In the genomic region with DNA sequence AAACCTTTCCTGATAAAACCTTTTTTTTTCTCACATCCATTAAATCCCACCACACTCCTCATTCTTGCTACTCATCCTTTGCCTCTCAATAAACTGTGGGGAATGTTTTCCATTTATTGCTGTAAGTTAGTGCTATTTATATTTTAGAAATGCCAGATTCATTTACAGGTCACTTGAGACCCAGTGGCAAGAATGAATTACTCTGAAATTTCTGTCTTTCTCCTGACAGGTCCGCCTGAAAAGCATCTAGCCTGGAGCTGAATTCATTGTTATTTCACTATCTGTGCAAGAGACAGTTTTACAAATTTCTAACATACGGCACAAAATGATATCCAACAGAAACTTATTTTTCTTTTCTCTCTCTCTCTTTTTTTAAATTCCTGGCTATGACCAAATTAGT, we compare ENCODE assay signal across 28 mouse cellular contexts.
DNase-seq lines count a peak whose midpoint lies in the region; ATAC-seq lines count a peak whose summit lies in the region.
"Had no signal": no experiment of that assay in that cellular context is flagged by ENCODE, and none has a peak within 500 bp of the region (broad histone marks: within the 10 kb centered on the region; RNA-seq: fewer than 3 reads in every experiment).

No protein-coding gene starts in this region.

- no peaks in the 10 kb centered on the region for H3K9me3 ChIP-seq in hindbrain, embryonic 14.5 days (ENCODE audit: control insufficient read depth, low read length)
- no peaks in the 10 kb centered on the region for H3K9me3 ChIP-seq in hindbrain, embryonic 13.5 days
- no peaks in the 10 kb centered on the region for H3K9me3 ChIP-seq in midbrain, embryonic 14.5 days (ENCODE audit: control insufficient read depth, low read length)
- H3K9me3 ChIP-seq in midbrain, embryonic 10.5 days (replicated peaks) = no peaks in the 10 kb centered on the region
- no peaks in the 10 kb centered on the region for H3K9me3 ChIP-seq in forebrain, embryonic 13.5 days (replicated peaks)
- H3K9me3 ChIP-seq: embryonic facial prominence, embryonic 13.5 days; embryonic facial prominence, embryonic 15.5 days; forebrain, embryonic 10.5 days; forebrain, embryonic 12.5 days; forebrain, embryonic 15.5 days; G1E had no signal

- WGBS in hindbrain, embryonic 14.5 days = 51% methylated on average over 2 of the region's 2 CpGs
- WGBS in hindbrain, embryonic 13.5 days = 61% methylated on average over 2 of the region's 2 CpGs
- WGBS in midbrain, embryonic 14.5 days = 45% methylated on average over 2 of the region's 2 CpGs
- WGBS in midbrain, embryonic 10.5 days = 79% methylated on average over 2 of the region's 2 CpGs
- 71% methylated on average over 2 of the region's 2 CpGs for WGBS in forebrain, embryonic 13.5 days

- H3K27ac ChIP-seq in hindbrain, embryonic 14.5 days = 0 out of 2 replicates have a peak overlapping the region, but pooled peaks have one; percentile 23
- no peak overlapping the region for H3K27ac ChIP-seq in hindbrain, embryonic 13.5 days
- 0 out of 2 replicates have a peak overlapping the region, but pooled peaks have one; percentile 41 for H3K27ac ChIP-seq in midbrain, embryonic 14.5 days (replicated peaks; ENCODE audit: low read depth, low read length)
- no peak overlapping the region for H3K27ac ChIP-seq in midbrain, embryonic 10.5 days (replicated peaks)
- no peak overlapping the region for H3K27ac ChIP-seq in forebrain, embryonic 13.5 days
- H3K27ac ChIP-seq: embryonic facial prominence, embryonic 13.5 days; embryonic facial prominence, embryonic 15.5 days; forebrain, embryonic 10.5 days; forebrain, embryonic 12.5 days; forebrain, embryonic 15.5 days had no signal

- no peak overlapping the region for H3K4me3 ChIP-seq in hindbrain, embryonic 14.5 days (replicated peaks; ENCODE audit: low read length)
- no peak overlapping the region for H3K4me3 ChIP-seq in hindbrain, embryonic 13.5 days
- H3K4me3 ChIP-seq in midbrain, embryonic 14.5 days (replicated peaks; ENCODE audit: low read depth, low read length) = no peak overlapping the region
- no peak overlapping the region for H3K4me3 ChIP-seq in midbrain, embryonic 10.5 days
- no peak overlapping the region for H3K4me3 ChIP-seq in forebrain, embryonic 13.5 days
- H3K4me3 ChIP-seq: embryonic facial prominence, embryonic 13.5 days; embryonic facial prominence, embryonic 15.5 days; erythroblast, embryonic 14.5 days; forebrain, embryonic 10.5 days; forebrain, embryonic 12.5 days; forebrain, embryonic 15.5 days had no signal

- H3K27me3 ChIP-seq in hindbrain, embryonic 14.5 days (ENCODE audit: control insufficient read depth, insufficient read depth, low read length) = no peaks in the 10 kb centered on the region
- H3K27me3 ChIP-seq in hindbrain, embryonic 13.5 days = no peaks in the 10 kb centered on the region
- H3K27me3 ChIP-seq in midbrain, embryonic 14.5 days (ENCODE audit: control insufficient read depth, insufficient read depth, low read length) = no peaks in the 10 kb centered on the region
- no peaks in the 10 kb centered on the region for H3K27me3 ChIP-seq in midbrain, embryonic 10.5 days (ENCODE audit: low read depth, poor library complexity, severe bottlenecking)
- H3K27me3 ChIP-seq in forebrain, embryonic 13.5 days = no peaks in the 10 kb centered on the region
- H3K27me3 ChIP-seq: CH12.LX; embryonic facial prominence, embryonic 13.5 days; embryonic facial prominence, embryonic 15.5 days; forebrain, embryonic 12.5 days; forebrain, embryonic 15.5 days; Patski had no signal

- no peak for ATAC-seq in hindbrain, embryonic 14.5 days (ENCODE audit: low FRiP score)
- ATAC-seq in hindbrain, embryonic 13.5 days (ENCODE audit: low FRiP score) = no peak
- no peak for ATAC-seq in midbrain, embryonic 14.5 days (ENCODE audit: low FRiP score, low TSS enrichment)
- no peak for ATAC-seq in forebrain, embryonic 13.5 days
- ATAC-seq: activated CD4-positive, CD25-positive, alpha-beta regulatory T cell, adult 4 months; CD4-positive, CD25-positive, alpha-beta regulatory T cell, adult 4 months; forebrain, embryonic 15.5 days; Patski had no signal

- H3K9ac ChIP-seq in hindbrain, embryonic 14.5 days = no peak overlapping the region
- H3K9ac ChIP-seq in hindbrain, embryonic 13.5 days = no peak overlapping the region
- no peak overlapping the region for H3K9ac ChIP-seq in midbrain, embryonic 14.5 days (replicated peaks; ENCODE audit: low read length)
- H3K9ac ChIP-seq in forebrain, embryonic 13.5 days = no peak overlapping the region
- H3K9ac ChIP-seq: embryonic facial prominence, embryonic 13.5 days; embryonic facial prominence, embryonic 15.5 days; forebrain, embryonic 12.5 days; forebrain, embryonic 15.5 days had no signal

- no peak overlapping the region for H3K4me2 ChIP-seq in hindbrain, embryonic 14.5 days (replicated peaks)
- no peak overlapping the region for H3K4me2 ChIP-seq in hindbrain, embryonic 13.5 days
- no peak overlapping the region for H3K4me2 ChIP-seq in midbrain, embryonic 14.5 days (ENCODE audit: low read length)
- no peak overlapping the region for H3K4me2 ChIP-seq in forebrain, embryonic 13.5 days
- H3K4me2 ChIP-seq: embryonic facial prominence, embryonic 13.5 days; embryonic facial prominence, embryonic 15.5 days; forebrain, embryonic 12.5 days; forebrain, embryonic 15.5 days had no signal

- no peak for DNase-seq in hindbrain, embryonic 14.5 days (ENCODE audit: low spot score)
- DNase-seq in midbrain, embryonic 14.5 days = peak; percentile 48
- DNase-seq in midbrain, embryonic 10.5 days (ENCODE audit: low spot score) = no peak
- peak; percentile 9 for DNase-seq in retina, postnatal 1 day
- DNase-seq in retina, embryonic 14.5 days (ENCODE audit: low spot score) = no peak
- DNase-seq: adrenal gland, adult 8-10 months; adrenal gland, postnatal 14 days; adrenal gland, postnatal 36 days; B cell, adult 2 months; cerebellum, adult 11 months; cerebellum, adult 18-20 months; cerebellum, adult 8-10 months; cerebellum, adult 9-11 months; cerebellum, postnatal 14 days; cerebellum, postnatal 36 days had no signal

- no peaks in the 10 kb centered on the region for H3K4me1 ChIP-seq in hindbrain, embryonic 14.5 days (replicated peaks; ENCODE audit: control insufficient read depth, insufficient read depth, low read length)
- no peaks in the 10 kb centered on the region for H3K4me1 ChIP-seq in hindbrain, embryonic 13.5 days (replicated peaks)
- H3K4me1 ChIP-seq in midbrain, embryonic 14.5 days (ENCODE audit: control insufficient read depth, insufficient read depth, low read length) = no peaks in the 10 kb centered on the region
- no peaks in the 10 kb centered on the region for H3K4me1 ChIP-seq in midbrain, embryonic 10.5 days
- peaks cover 5% of the 10 kb centered on the region for H3K4me1 ChIP-seq in forebrain, embryonic 13.5 days
- H3K4me1 ChIP-seq: embryonic facial prominence, embryonic 13.5 days; embryonic facial prominence, embryonic 15.5 days; forebrain, embryonic 10.5 days; forebrain, embryonic 12.5 days had no signal

- H3K36me3 ChIP-seq in hindbrain, embryonic 14.5 days (replicated peaks; ENCODE audit: control insufficient read depth, insufficient read depth) = no peaks in the 10 kb centered on the region
- no peaks in the 10 kb centered on the region for H3K36me3 ChIP-seq in hindbrain, embryonic 13.5 days
- H3K36me3 ChIP-seq in midbrain, embryonic 14.5 days (ENCODE audit: control insufficient read depth, insufficient read depth, low read length) = no peaks in the 10 kb centered on the region
- no peaks in the 10 kb centered on the region for H3K36me3 ChIP-seq in midbrain, embryonic 10.5 days
- H3K36me3 ChIP-seq in forebrain, embryonic 13.5 days (ENCODE audit: poor library complexity, severe bottlenecking) = no peaks in the 10 kb centered on the region
- H3K36me3 ChIP-seq: embryonic facial prominence, embryonic 13.5 days; embryonic facial prominence, embryonic 15.5 days; forebrain, embryonic 10.5 days; forebrain, embryonic 12.5 days; forebrain, embryonic 15.5 days; G1E had no signal

Comparison
In these comparisons a context has a peak if more than half of its experiments do, and no peak if none do; other contexts are left out.
1. DNase-seq: peak in midbrain, embryonic 14.5 days (single experiment) and retina, postnatal 1 day (single experiment); none in hindbrain, embryonic 14.5 days (single experiment), midbrain, embryonic 10.5 days (single experiment) and retina, embryonic 14.5 days (single experiment).
2. H3K27ac ChIP-seq: peak in hindbrain, embryonic 14.5 days (single experiment) and midbrain, embryonic 14.5 days (single experiment); none in hindbrain, embryonic 13.5 days (single experiment), midbrain, embryonic 10.5 days (single experiment) and forebrain, embryonic 13.5 days (single experiment).